Mouse (Mus musculus): ENCODE measurements around the gene Vmn1r37.
"Not testable (repeated sequence)": the region's sequence is repeated elsewhere in the genome, so short reads cannot be mapped to it uniquely, and the experiment has no call there.

The Vmn1r37 gene

DNA sequence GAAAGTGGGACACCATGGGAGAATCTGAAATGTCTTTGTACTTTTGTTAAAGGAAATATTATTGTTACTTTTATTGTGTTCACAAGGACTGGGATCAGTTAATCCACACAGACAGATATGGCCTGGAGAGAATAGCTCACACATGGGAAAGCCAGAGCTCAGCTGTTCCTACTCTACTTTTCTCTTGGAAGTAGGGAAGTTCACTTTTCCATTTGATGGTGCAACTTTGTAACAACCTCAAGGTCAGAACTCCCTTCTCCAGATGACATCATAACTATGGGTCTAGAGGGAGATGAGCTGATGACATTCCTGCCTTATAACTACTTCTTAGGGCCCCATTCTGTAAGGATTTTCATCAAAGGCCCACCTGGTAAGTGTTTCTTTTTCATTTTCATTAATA, at the start of gene Vmn1r37:
TSS of gene Vmn1r37 (plus strand) at position 301 of the 400 bp plus-strand sequence.
- DNase-seq, result not testable (repeated sequence)

- no peak for DNase-seq
Observed at GRCm38 (mm10) chr6:66685806-66686205, 43.4 kb upstream of the Vmn1r37 start, which contains the start of gene Vmn1r35. Gene Vmn1r35 (minus strand): TSS chr6:66685906.

DNA sequence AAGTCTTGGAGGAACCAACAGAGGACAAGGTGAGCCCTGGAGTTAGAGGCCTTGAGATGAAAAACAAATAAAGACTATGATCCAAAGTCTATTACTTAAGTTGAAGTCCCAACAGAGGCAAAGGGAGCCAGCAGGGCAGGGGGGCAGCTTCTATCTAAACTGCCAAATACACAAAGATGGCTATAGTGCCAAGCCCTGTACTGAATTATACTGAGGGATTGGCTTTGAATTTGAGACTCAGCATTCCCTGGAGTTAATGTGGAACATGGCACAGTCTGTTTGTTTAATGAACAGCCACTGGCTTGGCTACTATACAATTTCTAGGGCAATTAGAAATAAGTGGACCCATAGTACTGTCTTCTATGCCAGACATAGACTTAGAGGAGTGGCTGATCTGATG, 20.3 kb upstream of the Vmn1r37 start:
- DNase-seq, result no peak

- no peak for DNase-seq
Observed at GRCm38 (mm10) chr6:66713854-66714253, 15.3 kb upstream of the Vmn1r37 start.

GRCm38 (mm10) chr6:66719068-66719467, 10.1 kb upstream of the Vmn1r37 start, which contains the start of gene Vmn1r36:
Gene Vmn1r36 (minus strand): TSS chr6:66719168.
- DNase-seq, result not testable (repeated sequence)

DNA sequence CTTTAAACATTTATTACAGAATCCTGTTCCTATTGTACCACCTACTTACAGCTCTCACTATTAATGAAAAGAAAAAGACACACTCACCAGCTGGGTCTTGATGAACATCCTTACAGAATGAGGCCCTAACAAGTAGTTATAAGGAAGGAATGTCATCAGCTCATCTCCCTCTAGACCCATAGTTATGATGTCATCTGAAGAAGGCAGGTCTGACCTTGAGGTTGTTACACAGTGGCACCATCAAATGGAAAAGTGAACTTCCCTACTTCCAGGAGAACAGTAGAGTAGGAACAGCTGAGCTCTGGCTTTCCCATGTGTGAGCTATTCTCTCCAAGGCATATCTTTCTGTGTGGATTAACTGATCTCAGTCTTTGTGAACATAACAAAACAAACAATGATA, 53.3 kb downstream of the Vmn1r37 start, which contains the start of gene Vmn1r38:
TSS of gene Vmn1r38 (minus strand) at position 101 of the 400 bp plus-strand sequence.
- not testable (repeated sequence) for DNase-seq

Data from cerebellum, adult 18-20 months (tissue).